Mouse (Mus musculus): ENCODE measurements around the gene Akap12.

DNA sequence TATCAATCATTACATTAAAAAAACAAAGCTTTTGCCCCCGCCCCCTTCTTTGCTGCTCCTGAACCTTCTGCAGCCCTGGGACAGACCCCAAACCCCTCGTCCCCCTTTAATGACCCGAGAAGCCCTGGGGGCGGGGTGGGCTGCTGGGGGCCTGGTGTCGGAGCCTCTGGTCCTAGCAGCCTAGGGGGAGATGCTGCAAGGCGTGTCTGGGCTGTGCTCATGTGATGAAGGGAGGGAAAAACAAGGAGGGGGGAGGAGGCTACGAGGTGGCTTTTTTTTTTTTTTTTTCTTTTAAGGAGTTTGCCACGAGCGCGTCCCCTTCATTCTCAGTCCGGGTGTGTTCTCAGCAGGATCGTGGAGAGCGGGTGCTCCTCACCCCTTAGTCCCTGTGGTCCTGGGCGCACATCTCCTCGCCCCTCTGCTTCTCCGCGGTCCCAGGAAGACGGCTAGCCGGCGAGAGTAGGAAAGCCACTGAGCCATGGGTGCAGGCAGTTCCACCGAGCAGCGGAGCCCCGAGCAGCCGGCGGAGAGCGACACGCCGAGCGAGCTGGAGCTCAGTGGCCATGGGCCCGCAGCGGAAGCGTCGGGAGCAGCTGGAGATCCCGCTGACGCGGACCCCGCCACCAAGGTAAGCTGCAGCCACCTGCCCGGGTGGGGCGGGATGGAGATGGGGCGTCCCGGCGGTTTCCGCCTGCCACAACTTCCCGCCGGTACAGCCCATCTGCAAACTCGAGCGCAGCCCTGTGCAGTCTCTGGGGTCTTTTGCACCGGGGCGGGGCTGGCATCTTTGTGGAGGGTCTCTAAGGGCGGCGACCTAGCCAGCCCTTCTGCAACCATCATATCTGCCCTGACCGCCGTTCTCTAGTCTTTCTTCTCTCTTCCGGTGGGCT is at the start of gene Akap12:
- TF ChIP-seq EP300 (IDR thresholded peaks at IDR 0.05; ENCODE audit: insufficient read depth, low read depth, low read length): peak; percentile 76; the same call in 1 of the 2 replicates
- no peak for TF ChIP-seq CTCF (IDR thresholded peaks at IDR 0.05; ENCODE audit: low read depth, low read length)
- peak; percentile 61 for TF ChIP-seq POLR2A (IDR thresholded peaks at IDR 0.05; ENCODE audit: insufficient read depth, low read length)
